Mouse (Mus musculus) right cerebral cortex, postnatal 14 days (tissue): ENCODE results near the gene Hddc3.
"Not testable (repeated sequence)": the region's sequence is repeated elsewhere in the genome, so short reads cannot be mapped to it uniquely, and the experiment has no call there.

Source experiments
- DNase-seq: peaks from one replicate; pipeline ENCODE4 v3.0.0; 2022

Hddc3 gene

GRCm38 (mm10) chr7:80342858-80343257 lies at the start of gene Hddc3:
Gene Hddc3 (plus strand): TSS chr7:80343104.
- peak; percentile 99 for DNase-seq

- peak; percentile 97 for DNase-seq
Observed at GRCm38 (mm10) chr7:80294062-80294763, 48.7 kb upstream of the Hddc3 start, which contains the start of gene Prc1. Gene Prc1 (plus strand): TSS chr7:80294450.

GRCm38 (mm10) chr7:80294764-80295648 lies 47.9 kb upstream of the Hddc3 start:
- no peak for DNase-seq

- no peak for DNase-seq
Observed at GRCm38 (mm10) chr7:80296462-80296861, 46.4 kb upstream of the Hddc3 start.

GRCm38 (mm10) chr7:80297041-80297440 lies 45.9 kb upstream of the Hddc3 start:
- DNase-seq: no peak

DNA sequence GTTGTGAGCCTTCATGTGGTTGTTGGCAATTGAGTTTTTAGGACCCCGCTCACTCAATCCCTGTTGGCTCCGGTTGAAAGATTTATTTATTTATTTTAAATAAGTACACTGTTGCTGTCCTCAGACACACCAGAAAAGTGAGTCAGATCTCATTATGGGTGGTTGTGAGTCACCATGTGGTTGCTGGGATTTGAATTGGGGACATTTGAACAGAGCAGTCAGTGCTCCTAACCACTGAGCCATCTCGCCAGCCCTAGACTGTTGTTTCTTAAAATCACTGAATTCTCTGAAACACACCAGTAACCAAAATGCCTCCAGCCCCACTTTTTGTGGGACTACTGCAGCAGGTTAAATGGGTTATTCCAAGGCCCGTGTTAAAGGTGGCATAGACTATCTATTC lies 44.1 kb upstream of the Hddc3 start:
- DNase-seq: no peak

DNA sequence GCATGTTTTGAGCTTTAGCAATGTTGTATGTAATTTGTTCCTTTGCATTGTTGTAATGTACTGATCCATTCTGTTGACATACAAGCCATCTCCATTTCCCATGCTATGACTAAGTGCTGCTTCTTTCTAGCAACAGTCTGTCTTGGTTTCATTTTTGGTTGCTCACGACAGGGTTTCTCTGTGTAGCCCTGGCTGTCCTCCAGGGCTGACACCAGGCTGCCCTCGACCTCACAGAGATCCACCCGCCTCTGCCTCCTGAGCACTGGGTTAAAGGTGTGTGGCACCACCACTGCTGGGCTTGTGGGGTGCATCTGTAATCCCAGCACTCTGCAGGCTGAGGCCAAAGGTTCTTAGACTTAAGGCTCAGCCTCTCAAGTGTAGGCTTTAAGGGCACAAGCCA lies 43.3 kb upstream of the Hddc3 start:
- no peak for DNase-seq

- no peak for DNase-seq
Observed at GRCm38 (mm10) chr7:80301522-80301921, 41.4 kb upstream of the Hddc3 start.

DNA sequence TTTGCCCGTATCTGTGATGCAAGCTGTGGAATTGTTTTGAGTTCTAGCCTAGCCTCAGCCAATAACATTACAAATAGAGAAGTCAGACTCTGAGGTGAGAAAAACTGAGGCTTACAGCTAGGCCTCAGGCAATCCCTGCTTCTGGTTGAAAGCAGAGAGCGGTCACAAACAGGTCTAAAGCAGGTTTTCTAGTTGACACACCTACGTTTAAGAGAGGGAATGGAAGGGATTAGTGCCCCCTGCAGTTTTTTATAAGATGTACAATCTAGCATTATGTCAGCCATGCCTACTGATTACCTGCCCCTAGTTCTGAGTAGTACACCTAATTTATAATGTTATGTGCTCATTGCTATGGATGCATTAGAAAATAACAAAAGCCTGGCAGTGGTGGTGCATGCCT lies 35.1 kb upstream of the Hddc3 start:
- no peak for DNase-seq

- DNase-seq: no peak
Observed at GRCm38 (mm10) chr7:80310771-80311170, 32.1 kb upstream of the Hddc3 start.

- no peak for DNase-seq
Observed at GRCm38 (mm10) chr7:80315733-80316132, 27.2 kb upstream of the Hddc3 start.

DNA sequence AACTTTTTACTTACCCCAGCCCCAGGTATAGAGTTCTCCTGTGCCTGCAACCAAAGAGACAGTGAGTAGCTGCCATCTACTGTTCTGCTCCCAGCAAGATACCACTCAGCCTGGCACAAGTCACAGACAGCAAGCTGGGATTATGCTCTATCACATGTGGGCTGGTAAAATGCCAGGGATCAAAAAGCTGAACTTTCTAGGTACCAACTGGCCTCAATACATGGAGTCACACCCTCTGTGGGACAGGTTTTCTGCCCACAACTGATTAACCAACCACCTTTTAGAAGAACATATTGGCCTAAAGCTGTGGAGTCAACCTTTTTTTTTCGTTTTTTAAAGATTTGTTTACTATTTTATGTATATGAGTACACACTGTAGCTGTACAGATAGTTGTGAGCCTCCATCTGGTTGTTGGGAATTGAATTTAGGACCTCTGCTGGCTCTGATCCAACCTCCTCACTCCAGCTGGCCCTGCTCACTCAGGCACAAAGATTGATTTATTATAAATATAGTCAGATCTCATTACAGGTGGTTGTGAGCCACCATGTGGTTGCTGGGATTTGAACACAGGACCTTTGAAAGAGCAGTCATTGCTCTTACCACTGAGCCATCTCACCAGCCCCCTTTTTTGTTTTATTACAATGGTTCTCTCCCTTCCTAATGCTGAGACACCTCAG lies 25.3 kb upstream of the Hddc3 start:
- DNase-seq: no peak

DNA sequence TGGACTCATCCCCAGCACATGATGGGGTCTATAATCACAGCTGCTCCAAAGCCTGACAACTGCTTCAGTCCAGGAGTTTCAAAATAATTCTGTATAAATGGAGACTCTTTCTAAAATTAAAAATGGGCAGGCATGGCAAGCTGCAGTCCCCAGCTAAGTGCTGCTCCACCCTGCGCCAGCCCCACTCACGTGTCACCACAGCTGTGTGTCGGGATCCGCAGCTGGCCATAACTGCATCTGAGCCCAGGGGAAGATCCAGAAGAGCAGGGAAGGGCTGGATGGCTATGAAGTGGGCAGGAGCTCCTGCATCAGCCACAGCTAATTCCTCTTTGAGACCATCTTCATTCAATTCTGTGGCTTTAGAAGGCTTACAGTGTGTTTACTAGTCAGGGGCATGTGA lies 24.2 kb upstream of the Hddc3 start:
- DNase-seq: no peak

- DNase-seq: no peak
Observed at GRCm38 (mm10) chr7:80319846-80320496, 22.9 kb upstream of the Hddc3 start.

DNA sequence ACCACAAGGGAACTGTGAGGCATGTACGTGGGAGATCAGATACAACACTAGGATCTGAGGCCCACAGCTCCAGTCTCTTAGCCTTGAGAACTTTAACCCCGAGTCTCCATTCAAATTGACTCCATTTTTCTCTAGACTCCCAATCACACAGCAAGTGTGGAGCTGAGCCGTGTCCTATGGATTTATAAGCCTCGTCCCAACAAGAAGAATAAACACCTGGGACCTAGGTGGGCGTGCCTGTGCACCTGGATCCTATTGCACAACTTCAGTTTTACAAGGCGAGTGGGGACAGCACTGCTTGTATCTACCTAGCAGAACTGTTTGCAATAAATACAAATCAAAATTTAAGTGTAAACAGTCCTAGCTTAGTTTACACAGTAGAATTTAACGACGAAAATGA lies 19.6 kb upstream of the Hddc3 start:
- no peak for DNase-seq

DNA sequence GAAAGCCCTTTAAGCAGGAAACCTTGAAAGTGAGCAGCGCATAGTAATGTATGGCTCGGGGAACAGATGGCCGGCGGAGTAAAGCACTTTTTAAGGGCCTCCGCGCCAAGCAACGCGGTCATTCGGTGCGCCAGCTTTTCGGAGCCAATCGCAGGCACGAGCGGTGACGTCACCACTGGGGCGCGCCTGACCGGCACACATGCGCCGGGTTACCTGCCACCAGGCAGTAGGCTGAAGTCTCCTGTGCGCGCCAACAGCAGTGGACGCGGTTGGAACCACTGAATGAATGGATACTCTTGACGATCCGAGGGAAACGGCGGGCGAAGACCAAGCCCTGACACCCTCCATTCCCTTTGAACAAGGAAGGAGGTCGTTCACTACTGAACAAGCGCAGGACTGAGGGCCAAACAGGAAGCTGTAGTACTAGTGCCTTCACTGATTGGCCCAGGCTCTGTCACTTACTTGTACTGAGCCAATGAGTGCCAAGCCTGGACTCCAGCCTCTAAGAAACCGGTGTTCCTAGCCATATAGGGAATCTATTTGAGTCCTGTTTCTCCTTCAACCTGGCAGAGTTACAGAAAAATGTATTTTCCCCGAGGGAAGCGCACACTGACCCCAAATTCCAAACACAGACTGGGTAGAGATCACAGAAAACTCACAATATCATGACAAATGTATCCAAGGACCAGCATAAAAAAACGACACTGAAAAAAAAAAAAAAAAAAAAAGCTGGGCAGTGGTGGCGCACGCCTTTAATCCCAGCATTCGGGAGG lies 18.7 kb upstream of the Hddc3 start, which contains the start of gene Rccd1:
Gene Rccd1, minus strand, starts transcription at position 412 of the 773 bp plus-strand sequence.
- DNase-seq: peak; percentile 97

- DNase-seq: not testable (repeated sequence)
Observed at GRCm38 (mm10) chr7:80324816-80325119, 18.1 kb upstream of the Hddc3 start.

- DNase-seq: no peak
Observed at GRCm38 (mm10) chr7:80325292-80325868, 17.5 kb upstream of the Hddc3 start.

- DNase-seq: no peak
Observed at GRCm38 (mm10) chr7:80326076-80326475, 16.8 kb upstream of the Hddc3 start.

DNA sequence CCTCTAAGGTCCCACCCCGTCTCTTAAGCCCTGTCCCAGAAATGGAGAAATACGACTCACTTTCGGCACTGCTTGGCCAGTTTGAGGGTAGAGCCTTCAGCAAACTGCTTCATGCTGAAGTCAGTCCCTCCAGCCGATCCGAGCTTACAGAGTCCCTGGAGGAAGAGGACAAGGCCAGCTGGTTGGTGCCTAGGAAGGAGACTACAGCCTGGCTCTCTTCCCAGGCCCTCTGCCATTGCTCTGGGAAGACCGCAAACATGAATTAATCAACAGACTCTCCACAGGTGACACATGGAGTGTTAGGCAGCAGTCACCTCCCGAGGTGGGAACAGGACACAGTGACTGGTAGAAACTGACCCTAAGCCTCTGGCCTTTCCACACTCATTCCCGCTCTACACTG lies 12.6 kb upstream of the Hddc3 start:
- DNase-seq: no peak

GRCm38 (mm10) chr7:80331433-80331832 lies 11.5 kb upstream of the Hddc3 start:
- no peak for DNase-seq

- DNase-seq: no peak
Observed at GRCm38 (mm10) chr7:80334848-80335247, 8.1 kb upstream of the Hddc3 start.
